Mouse (Mus musculus) CD8-positive naive resting alpha-beta T cell, adult 2 months (primary cell): ENCODE data around the gene Hnrnpul1.
A peak's percentile ranks its signal among the peaks of the same experiment; 100 is the strongest.

Experiments
- DNase-seq, 2 experiments: peaks; one replicate each; pipeline ENCODE4 v3.0.0; 2022; ENCODE audit warnings: low read depth in 2 of 2, low spot score in 2 of 2

Gene Hnrnpul1

GRCm38 (mm10) chr7:25690051-25690450 lies 64.5 kb downstream of the Hnrnpul1 start:
- no peak for DNase-seq

- DNase-seq, result no peak
Measured at GRCm38 (mm10) chr7:25689603-25690021, 64.9 kb downstream of the Hnrnpul1 start.

- peak; percentile 60 to 73 for DNase-seq
Measured at GRCm38 (mm10) chr7:25688810-25689586, 65.6 kb downstream of the Hnrnpul1 start.

- DNase-seq, result peak; percentile 31 to 33
Measured at GRCm38 (mm10) chr7:25687811-25688401, 66.7 kb downstream of the Hnrnpul1 start.

- DNase-seq, result peak; percentile 83 to 85
Measured at GRCm38 (mm10) chr7:25686680-25687531, 67.7 kb downstream of the Hnrnpul1 start, which contains the start of gene Tgfb1. Tgfb1 (plus strand) TSS chr7:25687002.

- no peak for DNase-seq
Measured at GRCm38 (mm10) chr7:25685926-25686470, 68.6 kb downstream of the Hnrnpul1 start.

- no peak for DNase-seq
Measured at GRCm38 (mm10) chr7:25684659-25685058, 69.9 kb downstream of the Hnrnpul1 start.

GRCm38 (mm10) chr7:25683474-25684180 lies 70.9 kb downstream of the Hnrnpul1 start:
- DNase-seq, result peak; percentile 16 to 40

GRCm38 (mm10) chr7:25681341-25682231 lies 73.0 kb downstream of the Hnrnpul1 start:
- DNase-seq, result peak; percentile 39 to 48

GRCm38 (mm10) chr7:25680514-25681258 lies 73.9 kb downstream of the Hnrnpul1 start, which contains the start of gene B9d2:
B9d2 (plus strand) TSS chr7:25680780.
- DNase-seq, result peak; percentile 93 to 96

GRCm38 (mm10) chr7:25679971-25680370 lies 74.6 kb downstream of the Hnrnpul1 start:
- no peak for DNase-seq

- DNase-seq, result no peak
Measured at GRCm38 (mm10) chr7:25677013-25677412, 77.5 kb downstream of the Hnrnpul1 start.

GRCm38 (mm10) chr7:25676085-25676781 lies 78.3 kb downstream of the Hnrnpul1 start:
- no peak for DNase-seq

GRCm38 (mm10) chr7:25675405-25675804 lies 79.2 kb downstream of the Hnrnpul1 start:
- DNase-seq, result no peak

- DNase-seq, result no peak
Measured at GRCm38 (mm10) chr7:25674719-25675300, 79.7 kb downstream of the Hnrnpul1 start, which contains the start of gene Tmem91. Tmem91 (minus strand) TSS chr7:25675166.

GRCm38 (mm10) chr7:25674297-25674696 lies 80.3 kb downstream of the Hnrnpul1 start:
- DNase-seq, result no peak

- no peak for DNase-seq
Measured at GRCm38 (mm10) chr7:25672442-25672841, 82.1 kb downstream of the Hnrnpul1 start.

GRCm38 (mm10) chr7:25671686-25672085 lies 82.9 kb downstream of the Hnrnpul1 start:
- DNase-seq, result no peak
